Mouse (Mus musculus) stomach, postnatal 0 days (tissue): ENCODE data around the gene Tnnc2. TPM values are rescaled to one million over a fixed set of nuclear protein-coding genes. Genes with fewer than 3 reads are reported as not detected.

Experiments
- ATAC-seq: fragments of 200-750 bp; cut with Nextera tagmentation; 2 replicates; pipeline ENCODE4 v1.8.0; 2017; ENCODE audit not compliant: low FRiP score, low TSS enrichment
- DNase-seq: peaks from one replicate; pipeline ENCODE4 v3.0.0-alpha.2; 2016; ENCODE audit warnings: low spot score
- H3K27ac ChIP-seq: fragments of 300-500 bp; sonication (generic); replicated peaks from 2 replicates; pipeline ENCODE4 v1.5.1; 2014; ENCODE audit warnings: mild to moderate bottlenecking, control low read depth
- H3K27me3 ChIP-seq: fragments of 300-500 bp; sonication (generic); 2 replicates; pipeline ENCODE4 v1.6.1; 2014; ENCODE audit warnings: low read length; ENCODE audit not compliant: control insufficient read depth, insufficient read depth
- H3K36me3 ChIP-seq: fragments of 300-500 bp; sonication (generic); 2 replicates; pipeline ENCODE4 v1.6.1; 2014; ENCODE audit warnings: low read length, mixed read lengths; ENCODE audit not compliant: control insufficient read depth, insufficient read depth
- H3K4me1 ChIP-seq: fragments of 300-500 bp; sonication (generic); replicated peaks from 2 replicates; pipeline ENCODE4 v1.6.1; 2014; ENCODE audit warnings: antibody characterized with exemption; ENCODE audit not compliant: control insufficient read depth, insufficient read depth
- H3K4me2 ChIP-seq: fragments of 300-500 bp; sonication (generic); replicated peaks from 2 replicates; pipeline ENCODE4 v1.6.1; 2014; ENCODE audit warnings: low read depth, mild to moderate bottlenecking, control low read depth, moderate library complexity
- H3K4me3 ChIP-seq: fragments of 300-500 bp; sonication (generic); 2 replicates; pipeline ENCODE4 v1.5.1; 2014; ENCODE audit warnings: low read depth, low read length, control low read depth
- H3K9ac ChIP-seq: fragments of 300-500 bp; sonication (generic); 2 replicates; pipeline ENCODE4 v1.6.1; 2014; ENCODE audit warnings: mild to moderate bottlenecking, low read length, control low read depth, mixed read lengths
- H3K9me3 ChIP-seq: fragments of 300-500 bp; sonication (generic); 2 replicates; pipeline ENCODE4 v1.6.1; 2016; ENCODE audit warnings: low read length; ENCODE audit not compliant: control insufficient read depth
- CTCF ChIP-seq: IDR thresholded peaks from 2 replicates; pipeline ENCODE4 v1.5.1; 2016; ENCODE audit warnings: antibody characterized with exemption, low read depth, mild to moderate bottlenecking, moderate library complexity
- EP300 ChIP-seq: optimal IDR thresholded peaks from 2 replicates; pipeline ENCODE3; 2016; ENCODE audit warnings: antibody characterized with exemption
- WGBS: fragments of 180-500 bp; shearing (Covaris S2); extraction: QIAGEN DNeasy Blood & Tissue Kit; methylation state at CpG from one replicate; pipeline ENCODE4 v1.1.7; 2014; 5-methylcytosine and 5-hydroxymethylcytosine counted together
- polyA plus RNA-seq: library from polyadenylated mRNA; unstranded; fragments of >200 nt; fragmentation: Nextera tagmentation; extraction: Ambion mirVana; gene quantifications from 2 replicates; pipeline ENCODE4 v1.2.1, GENCODE M21; 2015

Gene Tnnc2
- polyA plus RNA-seq, 1 experiment from 2014 or later, result 7.0 TPM

DNA sequence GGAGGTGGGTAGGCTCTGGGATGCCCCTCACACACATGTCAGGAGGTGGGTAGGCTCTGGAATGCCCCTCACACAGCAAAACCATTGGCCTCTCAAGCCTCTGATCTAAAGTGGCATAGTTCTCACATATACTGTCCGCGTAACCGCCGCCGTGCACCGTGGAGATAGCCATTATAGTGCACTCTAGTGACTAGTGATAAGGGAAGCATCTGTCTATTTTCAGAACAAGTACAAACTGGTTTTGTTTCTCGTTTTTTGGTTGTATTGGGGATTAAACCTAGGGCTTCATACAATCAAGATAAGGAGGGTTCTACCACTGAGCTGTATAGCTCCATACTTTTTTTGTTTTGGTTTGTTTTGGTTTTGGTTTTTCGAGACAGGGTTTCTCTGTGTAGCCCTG lies 36.1 kb upstream of the Tnnc2 start:
- Histone ChIP-seq H3K27me3 (no peaks in the 10 kb centered on the region), H3K27ac (no peak overlapping the region), H3K4me1 (no peaks in the 10 kb centered on the region), H3K4me2 (no peak overlapping the region), H3K9ac (no peak overlapping the region), H3K36me3 (no peaks in the 10 kb centered on the region), H3K4me3 (no peak overlapping the region), H3K9me3 (no peaks in the 10 kb centered on the region)
- DNase-seq (no peak), ATAC-seq (no peak)
- no peak for TF ChIP-seq CTCF
- TF ChIP-seq EP300, result no peak
- 89% methylated on average over 8 of the region's 8 CpGs for WGBS

DNA sequence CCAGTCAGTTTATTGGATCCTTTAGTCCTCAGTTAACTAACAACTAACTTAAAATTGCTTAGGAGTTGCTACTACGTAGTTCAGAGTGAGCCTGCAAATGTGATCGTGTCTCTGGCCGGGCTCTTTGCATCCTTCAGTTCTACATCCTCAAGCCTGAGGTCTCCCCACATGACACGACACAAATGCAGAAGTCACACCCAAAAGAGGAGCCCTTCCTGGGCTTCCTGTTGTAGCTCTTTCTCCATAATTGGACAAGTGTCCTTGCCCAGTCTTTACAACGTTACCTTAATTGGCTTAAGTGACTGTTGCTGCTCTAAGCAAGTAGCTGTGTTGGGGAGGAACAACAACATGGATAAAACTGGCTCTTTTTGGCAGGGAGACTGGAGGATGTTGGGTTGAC lies 35.6 kb upstream of the Tnnc2 start:
- DNase-seq, result no peak
- TF ChIP-seq EP300 (no peak), CTCF (no peak)
- no peak overlapping the region for H3K27ac ChIP-seq
- WGBS, result 85% methylated on average over 5 of the region's 5 CpGs
- ATAC-seq, result no peak
- no peaks in the 10 kb centered on the region for H3K9me3 ChIP-seq
- no peaks in the 10 kb centered on the region for H3K27me3 ChIP-seq
- no peaks in the 10 kb centered on the region for H3K36me3 ChIP-seq
- H3K4me2 ChIP-seq, result no peak overlapping the region
- no peak overlapping the region for H3K4me3 ChIP-seq
- no peak overlapping the region for H3K9ac ChIP-seq
- H3K4me1 ChIP-seq, result no peaks in the 10 kb centered on the region

DNA sequence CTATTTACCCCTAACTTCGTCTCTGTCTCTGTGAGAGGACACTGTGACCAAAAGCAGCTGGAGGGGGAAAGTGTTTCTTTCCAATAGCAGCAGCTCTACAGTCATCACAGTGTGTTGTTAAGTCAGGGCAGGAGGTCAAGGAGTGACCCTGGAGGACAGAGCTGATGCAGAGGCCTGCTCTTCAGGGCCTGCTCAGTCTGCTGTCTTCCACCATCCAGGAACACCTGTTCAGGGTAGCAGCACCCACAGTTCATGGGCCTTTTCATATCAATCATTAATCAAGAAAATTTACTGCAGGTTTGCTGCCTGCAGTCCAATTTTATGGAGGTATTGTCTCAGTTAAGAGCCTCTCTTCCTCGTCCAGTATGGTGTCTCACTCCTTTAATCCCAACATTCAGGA lies 33.8 kb upstream of the Tnnc2 start:
- no peak overlapping the region for H3K9ac ChIP-seq
- H3K4me2 ChIP-seq, result no peak overlapping the region
- H3K36me3 ChIP-seq, result no peaks in the 10 kb centered on the region
- H3K27ac ChIP-seq, result no peak overlapping the region
- no peaks in the 10 kb centered on the region for H3K4me1 ChIP-seq
- no peaks in the 10 kb centered on the region for H3K27me3 ChIP-seq
- WGBS, result 53% methylated on average over 2 of the region's 2 CpGs
- H3K4me3 ChIP-seq, result no peak overlapping the region
- ATAC-seq (no peak), DNase-seq (no peak)
- H3K9me3 ChIP-seq, result no peaks in the 10 kb centered on the region
- TF ChIP-seq EP300, result no peak
- TF ChIP-seq CTCF, result no peak

DNA sequence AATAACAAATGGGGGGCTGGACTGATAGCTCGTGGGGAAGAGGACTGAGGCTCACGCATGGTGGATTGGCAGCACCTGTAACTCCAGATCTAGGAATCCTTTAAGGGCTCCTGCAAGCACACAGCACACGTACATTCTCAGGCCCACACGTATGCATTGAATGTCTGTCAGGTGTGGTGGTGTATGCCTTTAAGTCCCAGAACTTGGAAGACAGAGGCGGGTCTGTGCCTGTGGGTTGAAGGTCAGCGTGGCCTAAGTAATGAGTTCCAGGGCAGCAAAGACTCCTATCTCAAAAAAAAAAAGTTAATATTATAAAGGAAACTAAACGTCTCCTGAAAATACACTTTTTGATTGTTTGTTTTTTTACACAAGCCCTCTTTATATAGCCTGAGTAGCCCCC lies 26.8 kb upstream of the Tnnc2 start:
- WGBS, result 55% methylated on average over 7 of the region's 7 CpGs
- no peaks in the 10 kb centered on the region for H3K36me3 ChIP-seq
- H3K9me3 ChIP-seq, result no peaks in the 10 kb centered on the region
- peaks cover 3% of the 10 kb centered on the region; the same call in 1 of the 2 replicates for H3K4me1 ChIP-seq
- H3K4me3 ChIP-seq, result no peak overlapping the region
- no peak overlapping the region for H3K9ac ChIP-seq
- ATAC-seq, result no peak
- H3K27me3 ChIP-seq, result no peaks in the 10 kb centered on the region
- H3K27ac ChIP-seq, result no peak overlapping the region
- H3K4me2 ChIP-seq, result 0 out of 2 replicates have a peak overlapping the region, but pooled peaks have one; percentile 12
- DNase-seq, result no peak
- TF ChIP-seq EP300 (no peak), CTCF (no peak)

DNA sequence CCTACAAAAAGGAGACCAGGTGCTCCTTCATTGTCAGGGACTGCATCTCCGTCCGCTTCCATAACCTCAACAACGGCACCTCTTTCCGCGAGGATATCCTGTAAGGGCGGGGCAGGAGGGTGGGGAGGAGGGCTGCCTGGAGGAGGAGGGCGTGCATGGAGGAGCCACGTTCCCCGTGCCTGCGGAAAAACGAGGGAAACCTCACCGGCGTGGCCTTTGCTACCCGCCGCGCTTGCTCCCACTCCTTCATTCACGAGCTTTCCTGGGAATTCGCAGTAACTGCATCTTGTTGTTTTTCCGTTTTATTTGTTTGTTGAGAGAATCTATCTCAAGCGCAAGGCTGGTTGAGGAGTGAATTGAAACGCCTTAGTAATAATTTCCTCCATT lies 25.6 kb upstream of the Tnnc2 start:
- TF ChIP-seq EP300, result no peak
- TF ChIP-seq CTCF, result no peak
- Histone ChIP-seq H3K27me3 (no peaks in the 10 kb centered on the region), H3K9me3 (no peaks in the 10 kb centered on the region), H3K4me2 (peak overlapping the region; percentile 88), H3K27ac (peak overlapping the region; percentile 81), H3K4me3 (peak overlapping the region; percentile 73), H3K36me3 (no peaks in the 10 kb centered on the region), H3K4me1 (peaks cover 3% of the 10 kb centered on the region; the same call in 1 of the 2 replicates), H3K9ac (peak overlapping the region; percentile 73)
- DNase-seq (no peak), ATAC-seq (peak; percentile 55)
- under 1% methylated on average over 21 of the region's 21 CpGs for WGBS

DNA sequence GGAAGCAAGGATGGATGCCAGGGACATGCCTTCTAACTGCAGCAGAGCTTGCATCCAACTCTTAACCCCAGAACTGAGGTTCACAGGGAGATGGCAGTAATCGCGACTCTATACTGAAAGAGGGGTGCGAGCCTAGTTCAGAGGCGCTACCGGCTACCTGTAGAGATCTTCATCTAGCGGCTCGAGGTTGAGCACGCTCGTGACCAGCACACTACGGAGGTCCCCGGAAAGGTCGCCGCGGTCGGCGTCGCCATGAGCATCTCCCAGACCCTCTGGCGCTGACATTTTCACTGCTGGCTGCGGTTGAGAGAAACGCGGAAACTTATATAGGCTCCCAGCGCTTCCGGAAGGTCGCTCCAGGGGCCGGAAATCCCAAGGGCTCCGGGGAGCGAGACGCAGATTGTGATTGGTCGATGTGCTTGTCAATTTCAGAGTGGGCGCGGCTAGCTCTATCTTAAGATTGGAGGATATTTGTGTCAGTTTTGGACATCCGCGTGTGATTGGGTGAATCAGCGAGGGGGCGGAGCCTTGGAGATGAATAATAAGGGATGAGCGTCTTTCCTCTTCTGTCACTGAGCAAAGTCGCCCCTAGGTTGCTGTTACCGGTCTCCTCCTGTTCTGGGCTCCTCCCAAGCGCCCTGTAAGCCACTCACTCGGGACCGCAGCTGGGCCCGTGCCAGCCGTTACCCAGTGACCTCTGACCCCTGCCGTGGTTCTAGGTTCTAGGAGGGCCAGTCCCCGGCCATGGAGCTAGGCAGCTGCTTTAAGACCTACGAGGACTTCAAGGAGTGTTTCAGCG lies 25.0 kb upstream of the Tnnc2 start, which contains the start of the genes Acot8 and Zswim3:
Gene Acot8 (minus strand): TSS at position 350 of the 799 bp plus-strand sequence.
Gene Zswim3 (plus strand): TSS at position 566 of the 799 bp plus-strand sequence.
- peak within 1 kb of the TSS; percentile 88 for H3K4me2 ChIP-seq
- H3K27ac ChIP-seq, result peak within 1 kb of the TSS; percentile 88
- ATAC-seq, result peak; percentile 96
- WGBS, result under 1% methylated on average over 47 of the region's 47 CpGs
- TF ChIP-seq EP300, result peak; percentile 86
- TF ChIP-seq CTCF, result peak; percentile 19; the same call in 1 of the 2 replicates
- H3K9ac ChIP-seq, result peak within 1 kb of the TSS; percentile 82
- peak; percentile 97 for DNase-seq
- peak within 1 kb of the TSS; percentile 73 for H3K4me3 ChIP-seq
- H3K36me3 ChIP-seq, result no peaks in the 10 kb centered on the region
- no peaks in the 10 kb centered on the region for H3K9me3 ChIP-seq
- peaks cover 3% of the 10 kb centered on the region; the same call in 1 of the 2 replicates for H3K4me1 ChIP-seq
- H3K27me3 ChIP-seq, result no peaks in the 10 kb centered on the region
